Mouse (Mus musculus): ENCODE measurements at regions not wholly inside any gene's neighbourhood (a gene's known extent, or its start where the extent isn't known, plus 50 kb on each side); places are given as distances from the start of the nearest gene placed in this dataset.

DNA sequence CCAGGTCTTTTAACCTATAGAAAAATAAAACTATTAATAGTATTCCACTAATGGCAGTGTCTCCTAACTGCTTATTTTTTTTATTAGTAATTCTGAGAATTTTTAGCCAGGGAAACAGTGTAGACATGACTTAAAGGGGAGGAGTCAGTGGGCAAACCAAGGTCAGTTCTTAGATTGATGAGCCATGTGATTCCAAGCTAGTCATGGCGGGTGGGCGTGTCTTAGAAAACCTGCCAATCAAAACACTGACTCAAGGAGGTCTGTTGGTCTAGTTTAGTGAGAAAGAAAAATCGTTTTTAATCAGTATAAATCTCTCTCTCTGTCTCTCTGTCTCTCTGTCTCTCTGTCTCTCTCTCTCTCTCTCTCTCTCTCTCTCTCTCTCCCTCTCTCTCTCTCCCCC, 225.3 kb upstream of the Gcfc2 start:
- intact Hi-C loops (cut with DNase I; ENCODE audit: low total_unique reads), result no loop called here
- no peak for DNase-seq

DNA sequence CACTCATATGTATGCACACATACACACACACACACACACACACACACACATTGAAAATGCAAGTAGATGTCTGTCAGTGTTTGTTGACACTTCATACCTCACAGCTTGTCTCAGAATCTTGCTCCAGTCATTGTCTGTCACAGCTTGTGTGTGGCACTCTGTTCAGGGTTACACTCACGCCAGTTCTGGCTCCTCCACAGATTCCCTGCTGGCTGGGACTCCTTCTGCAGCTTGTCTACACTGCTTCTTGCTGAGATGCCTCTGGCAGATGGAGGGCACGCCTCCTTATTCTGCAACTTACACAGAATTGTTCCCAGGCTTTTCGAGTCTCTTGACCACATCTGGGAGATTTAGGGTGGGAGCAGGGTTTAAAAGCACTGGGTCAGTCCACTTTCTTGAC, 208.6 kb upstream of the Gcfc2 start:
- intact Hi-C loops (cut with DNase I; ENCODE audit: low total_unique reads), result no loop called here
- DNase-seq, result no peak

DNA sequence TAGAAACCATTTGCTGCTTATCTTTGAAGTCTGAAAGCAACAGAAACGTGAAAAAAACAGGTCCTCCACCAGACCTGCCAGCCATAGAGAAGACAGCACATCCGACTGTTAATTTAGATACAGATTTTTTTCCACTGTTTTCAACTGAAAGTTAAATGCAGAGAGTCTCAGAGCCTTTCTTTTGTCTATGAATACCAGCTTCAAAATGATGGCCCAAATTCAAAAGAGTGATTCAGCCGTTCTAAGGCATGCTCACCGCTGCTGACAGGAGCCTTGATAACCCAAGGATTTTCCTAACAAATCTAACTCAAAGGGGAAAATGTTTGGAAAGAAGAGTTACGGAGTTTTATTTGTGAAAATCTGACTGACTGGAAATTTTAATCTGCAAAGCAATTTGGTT, 207.1 kb upstream of the Gcfc2 start:
- no peak for DNase-seq
- intact Hi-C loops (cut with DNase I; ENCODE audit: low total_unique reads), result no loop called here

DNA sequence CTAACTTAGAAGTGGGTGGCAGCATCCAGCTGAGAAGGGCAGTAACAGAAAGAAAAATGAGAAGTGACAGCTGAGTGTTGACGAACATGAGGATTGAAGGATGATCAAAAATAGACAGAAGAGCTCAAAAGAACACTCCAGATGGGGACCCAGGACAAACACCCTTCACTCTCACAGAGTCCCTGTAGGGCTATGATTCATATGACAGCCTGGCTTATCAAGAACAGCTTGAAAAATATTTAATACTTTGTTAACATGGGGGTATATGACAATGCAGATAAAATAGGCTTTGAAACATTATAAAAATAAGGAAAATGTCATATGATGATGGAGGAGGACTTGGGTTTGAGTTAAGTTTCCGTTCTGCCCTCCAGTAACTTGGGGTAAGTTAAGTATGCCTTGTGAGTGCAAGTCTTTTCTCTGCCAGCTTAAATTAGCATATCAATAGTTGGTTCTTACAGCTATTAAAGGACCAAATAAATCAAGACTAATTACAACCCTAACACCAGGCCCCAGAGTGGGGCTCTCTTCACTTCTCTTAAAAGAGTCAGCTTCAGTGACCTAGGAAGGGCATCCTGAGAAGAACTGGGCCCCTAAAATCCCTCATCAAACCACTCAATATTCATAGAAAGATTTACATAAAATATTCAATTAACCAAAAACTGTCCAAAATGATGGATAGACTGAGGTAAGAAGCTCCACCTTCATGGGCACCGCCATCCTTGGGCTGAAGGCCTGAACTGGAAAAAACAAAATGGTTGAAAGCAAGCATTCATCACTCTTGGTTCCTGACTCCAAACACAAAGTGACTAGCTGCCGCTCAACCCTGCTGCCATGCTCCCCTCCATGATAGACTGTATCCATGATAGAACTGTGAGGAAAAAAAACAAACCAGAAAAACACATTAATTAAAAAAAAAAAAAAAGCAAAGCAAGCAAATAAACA, 198.6 kb upstream of the Gcfc2 start:
- no peak for DNase-seq
- intact Hi-C loops (cut with DNase I; ENCODE audit: low total_unique reads), result no loop called here

DNA sequence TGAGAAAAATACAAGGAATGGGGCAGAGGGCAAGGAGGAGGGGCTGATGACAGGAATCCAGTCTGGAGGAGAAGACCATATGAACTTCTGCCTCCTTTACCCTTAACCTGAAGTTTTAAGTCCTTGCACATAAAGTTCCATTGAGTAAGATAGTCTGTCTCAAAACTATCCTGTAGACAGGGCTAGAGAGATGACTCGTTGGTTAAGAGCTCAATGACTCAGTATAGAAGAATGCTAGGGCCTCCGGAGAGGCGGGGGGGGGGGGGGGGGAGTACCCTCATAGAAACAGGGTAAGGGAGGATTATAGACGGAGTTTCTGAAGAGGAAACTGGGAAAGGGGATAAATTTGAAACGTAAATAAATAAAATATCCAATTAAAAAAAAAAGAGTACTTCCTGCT, 191.8 kb upstream of the Gcfc2 start:
- DNase-seq, result no peak
- intact Hi-C loops (cut with DNase I; ENCODE audit: low total_unique reads), result no loop called here

DNA sequence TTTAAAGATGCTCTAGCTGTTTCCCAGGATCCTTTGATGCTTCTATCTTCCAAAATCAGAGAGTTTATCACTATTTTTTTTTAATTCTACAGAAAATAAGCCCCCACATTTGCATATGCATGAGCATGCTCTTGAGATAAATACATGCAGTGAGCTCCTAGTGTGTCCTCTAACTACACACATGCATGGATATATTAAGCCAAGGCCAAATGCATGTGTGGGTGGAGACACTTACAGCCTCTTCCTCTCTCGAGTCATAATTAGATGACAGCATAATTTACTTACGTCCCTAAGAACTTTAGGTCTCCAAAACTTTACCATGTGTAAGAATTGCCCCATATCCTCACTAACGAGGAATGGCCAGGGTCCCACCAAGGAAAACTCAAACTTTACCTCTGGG, 189.9 kb upstream of the Gcfc2 start:
- intact Hi-C loops (cut with DNase I; ENCODE audit: low total_unique reads), result no loop called here
- DNase-seq, result no peak

DNA sequence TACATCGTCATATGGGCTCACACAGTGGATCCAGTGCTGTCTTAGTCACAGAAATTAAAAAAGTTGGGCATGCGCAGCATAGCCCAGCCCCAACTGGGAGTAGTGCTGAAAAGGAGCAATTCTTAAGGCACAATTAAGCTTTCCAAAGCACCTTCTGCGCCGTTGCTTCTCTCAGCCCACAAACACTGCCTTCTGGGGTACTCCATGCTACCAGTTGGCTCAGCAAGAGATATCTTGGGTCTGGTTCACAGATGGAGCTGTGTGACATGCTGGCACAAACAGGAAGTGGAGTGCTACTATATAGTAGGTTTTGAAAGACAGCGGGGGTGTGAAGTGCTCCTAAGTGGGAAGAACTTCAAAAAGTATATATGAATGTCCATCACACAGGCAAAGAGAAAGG, 185.0 kb upstream of the Gcfc2 start:
- no peak for DNase-seq
- intact Hi-C loops (cut with DNase I; ENCODE audit: low total_unique reads), result no loop called here

DNA sequence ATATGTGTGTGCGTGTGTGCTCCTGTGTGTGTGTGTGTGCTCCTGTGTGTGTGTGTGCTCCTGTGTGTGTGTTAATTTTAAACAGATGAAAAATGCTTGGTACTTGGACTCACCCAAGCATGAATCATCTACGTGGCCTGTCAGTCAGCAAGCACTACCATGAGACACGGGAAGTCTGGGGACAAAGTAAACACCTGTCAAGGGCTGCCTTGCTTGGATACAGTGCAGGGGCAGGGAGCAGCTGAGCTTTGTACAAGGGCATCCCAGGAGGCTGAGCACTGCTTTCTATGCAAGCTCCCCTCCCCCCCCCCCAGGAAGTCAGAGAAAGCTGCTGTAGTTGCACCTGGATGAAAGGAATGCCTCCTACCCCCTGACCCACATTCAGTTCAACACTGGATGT, 173.8 kb upstream of the Gcfc2 start:
- intact Hi-C loops (cut with DNase I; ENCODE audit: low total_unique reads), result no loop called here
- DNase-seq, result no peak

DNA sequence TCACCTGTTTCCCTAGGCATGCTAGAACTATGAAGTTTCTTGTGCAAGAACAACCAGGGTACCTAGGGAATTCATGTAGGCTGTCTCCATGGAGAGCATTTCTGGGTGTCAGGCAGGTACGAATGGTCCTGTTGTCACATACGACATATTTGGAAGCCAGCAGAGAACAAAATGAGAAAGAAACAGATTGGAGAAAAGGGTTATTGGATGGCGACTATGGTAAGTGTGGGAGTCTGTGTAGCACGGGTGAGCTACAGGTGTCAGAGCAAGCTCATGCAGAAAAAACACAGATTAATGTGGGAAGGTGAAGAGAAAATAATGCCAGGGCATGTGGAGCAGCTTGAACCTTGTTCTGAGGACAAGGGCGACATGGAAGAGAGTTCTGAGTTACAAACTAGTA, 171.8 kb upstream of the Gcfc2 start:
- DNase-seq, result no peak
- intact Hi-C loops (cut with DNase I; ENCODE audit: low total_unique reads), result no loop called here

DNA sequence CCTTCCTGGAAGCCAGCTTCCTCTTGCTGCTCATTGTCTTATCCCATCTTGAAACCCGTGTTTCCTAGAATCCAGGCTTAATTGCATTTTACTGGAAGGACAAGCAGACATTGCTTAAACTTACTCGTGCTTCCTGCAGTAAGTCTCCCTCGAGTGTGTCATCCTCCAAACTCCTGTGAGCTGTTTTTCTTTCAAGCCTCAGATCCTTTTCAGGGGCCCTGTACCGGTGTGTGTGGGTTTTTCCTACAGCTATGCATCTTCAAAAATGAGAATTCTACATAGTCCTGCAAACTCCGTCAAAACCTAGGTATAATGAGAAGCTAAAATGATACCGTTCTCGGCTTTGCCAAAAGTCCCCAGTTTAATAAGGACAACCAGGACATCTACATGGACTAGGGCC, 167.2 kb upstream of the Gcfc2 start:
- intact Hi-C loops (cut with DNase I; ENCODE audit: low total_unique reads), result no loop called here
- no peak for DNase-seq

DNA sequence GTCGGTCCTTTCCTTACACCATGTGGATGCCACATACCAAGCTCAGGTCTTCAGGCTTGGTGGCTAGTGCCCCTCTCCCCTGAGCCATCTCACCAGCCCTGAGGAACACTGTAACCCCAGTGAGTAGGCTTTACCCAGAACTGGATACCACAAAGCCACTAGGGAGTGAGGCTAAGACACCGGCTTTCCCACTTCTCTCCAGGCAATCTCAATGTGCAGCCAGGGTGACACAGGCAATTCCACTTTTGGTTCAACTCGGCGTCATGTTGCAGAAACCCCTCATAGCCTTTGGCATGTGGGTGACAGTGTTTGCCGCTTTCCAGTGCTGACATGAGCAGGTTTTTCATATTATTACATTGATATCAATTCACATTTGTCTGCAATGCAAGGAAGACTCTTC, 164.6 kb upstream of the Gcfc2 start:
- DNase-seq, result no peak
- intact Hi-C loops (cut with DNase I; ENCODE audit: low total_unique reads), result no loop called here

DNA sequence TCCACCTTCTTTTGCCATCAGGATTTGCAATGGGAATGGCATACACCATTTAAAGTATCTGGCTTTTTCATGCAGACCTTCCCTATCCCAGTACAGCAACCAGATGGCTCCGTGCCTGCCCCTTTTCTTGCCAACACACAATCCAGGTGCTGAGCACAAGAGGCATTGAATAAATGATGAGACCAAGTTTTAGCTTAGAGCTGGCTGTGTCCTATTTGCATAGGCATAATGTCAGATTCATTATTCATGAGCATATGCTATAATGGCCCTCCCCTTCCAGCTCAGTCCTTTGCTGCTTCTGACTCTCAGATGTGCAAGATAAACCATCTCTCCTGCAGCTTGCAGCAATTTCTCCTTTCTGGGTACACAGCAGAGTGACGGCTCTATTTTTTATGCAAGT, 163.3 kb upstream of the Gcfc2 start:
- DNase-seq, result no peak
- intact Hi-C loops (cut with DNase I; ENCODE audit: low total_unique reads), result no loop called here

DNA sequence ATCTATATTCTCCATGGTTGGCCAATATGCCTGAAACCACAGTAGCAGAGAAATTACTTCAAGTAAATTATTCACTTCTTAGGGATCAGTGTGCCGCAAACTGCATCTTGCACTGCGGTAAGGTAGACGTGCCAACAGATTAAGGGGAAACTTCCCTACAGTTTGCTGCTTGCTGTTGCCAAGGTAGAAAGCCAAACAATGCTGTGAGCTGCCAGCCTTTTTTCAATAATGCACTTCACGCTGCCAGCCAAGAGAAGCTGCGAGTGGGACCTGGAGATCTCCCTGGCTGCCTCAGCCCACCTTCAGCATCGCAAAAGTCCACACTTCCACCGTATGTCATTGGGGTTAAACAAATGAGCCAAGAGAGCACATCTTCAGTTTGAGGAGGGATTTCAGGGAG, 157.6 kb upstream of the Gcfc2 start:
- intact Hi-C loops (cut with DNase I; ENCODE audit: low total_unique reads), result no loop called here
- DNase-seq, result no peak

DNA sequence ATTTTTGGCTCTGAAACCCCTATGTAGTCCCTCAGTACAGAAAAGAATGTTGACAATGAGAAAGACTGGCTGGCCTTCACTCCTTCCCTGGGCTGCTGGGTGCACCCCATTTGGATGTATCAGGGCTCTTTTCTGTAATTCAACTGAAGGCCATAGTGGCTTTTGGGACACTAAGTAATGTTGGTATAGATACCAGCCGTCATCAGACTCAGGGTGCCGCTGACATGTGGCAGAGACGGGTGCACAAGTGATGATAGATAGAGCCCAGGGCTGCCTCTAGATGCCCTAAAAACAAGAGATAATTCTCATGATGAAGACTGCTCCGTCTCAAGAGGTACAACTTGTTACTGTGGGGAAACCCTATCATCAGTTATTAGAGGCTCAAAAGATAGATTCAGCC, 156.7 kb upstream of the Gcfc2 start:
- DNase-seq, result no peak
- intact Hi-C loops (cut with DNase I; ENCODE audit: low total_unique reads), result no loop called here

DNA sequence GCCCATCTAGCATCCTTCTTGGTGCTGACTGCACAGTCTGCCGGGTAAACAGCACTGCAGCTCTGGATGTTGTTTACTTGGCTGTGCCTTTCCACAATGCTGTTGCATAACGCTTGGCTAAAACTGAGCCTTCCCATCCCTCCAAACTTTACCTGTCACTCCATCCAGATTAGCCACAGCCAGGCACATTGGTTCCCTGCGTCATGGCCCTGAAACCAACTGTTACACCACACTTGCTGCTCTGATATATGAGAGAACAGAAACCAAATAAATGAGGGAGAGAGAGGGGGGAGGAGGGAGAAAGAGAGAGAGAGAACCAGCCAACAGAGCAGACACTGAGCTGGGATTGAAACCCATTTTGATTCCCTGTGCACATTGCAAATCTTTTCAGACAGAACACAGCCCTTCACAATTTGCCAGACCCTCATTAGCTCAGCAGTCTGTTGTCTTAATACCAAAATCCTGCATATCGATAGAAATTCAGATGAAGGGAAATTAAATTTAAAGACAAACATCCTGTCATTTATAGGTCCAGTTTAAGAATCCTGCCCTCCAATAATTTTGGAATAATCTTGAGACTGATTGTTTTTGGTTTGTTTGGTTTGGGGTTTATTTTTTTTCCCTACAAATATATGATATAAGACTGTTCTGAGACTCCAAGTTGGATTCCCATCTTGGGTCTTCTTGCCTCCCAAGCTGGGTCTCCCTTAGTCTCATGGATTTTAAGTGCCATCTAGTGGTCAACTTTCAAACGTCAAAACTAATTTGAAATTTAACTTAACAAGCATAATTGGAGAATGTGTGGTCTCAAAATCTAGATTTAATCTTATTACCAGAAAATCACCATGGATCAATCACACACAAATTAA, 154.6 kb upstream of the Gcfc2 start:
- intact Hi-C loops (cut with DNase I; ENCODE audit: low total_unique reads), result no loop called here
- DNase-seq, result no peak

DNA sequence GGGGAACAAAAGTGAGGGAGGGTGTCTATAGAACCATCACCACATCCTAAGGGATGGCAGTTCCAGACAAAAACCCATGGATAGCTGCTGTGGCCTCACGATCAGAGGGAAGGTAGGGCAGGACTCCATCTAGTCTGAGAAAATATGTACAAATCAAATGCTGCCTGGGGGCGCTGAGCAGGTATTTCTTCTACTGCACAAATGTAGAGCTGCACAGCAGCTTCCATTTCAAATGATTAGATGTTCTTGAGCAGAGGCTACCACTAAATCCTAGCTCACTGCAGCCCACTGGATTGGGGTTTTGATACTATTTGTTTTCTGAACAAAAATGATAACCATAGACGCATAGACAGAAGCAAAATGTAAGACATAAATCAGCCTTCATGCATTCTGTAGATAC, 153.2 kb upstream of the Gcfc2 start:
- no peak for DNase-seq
- intact Hi-C loops (cut with DNase I; ENCODE audit: low total_unique reads), result no loop called here

DNA sequence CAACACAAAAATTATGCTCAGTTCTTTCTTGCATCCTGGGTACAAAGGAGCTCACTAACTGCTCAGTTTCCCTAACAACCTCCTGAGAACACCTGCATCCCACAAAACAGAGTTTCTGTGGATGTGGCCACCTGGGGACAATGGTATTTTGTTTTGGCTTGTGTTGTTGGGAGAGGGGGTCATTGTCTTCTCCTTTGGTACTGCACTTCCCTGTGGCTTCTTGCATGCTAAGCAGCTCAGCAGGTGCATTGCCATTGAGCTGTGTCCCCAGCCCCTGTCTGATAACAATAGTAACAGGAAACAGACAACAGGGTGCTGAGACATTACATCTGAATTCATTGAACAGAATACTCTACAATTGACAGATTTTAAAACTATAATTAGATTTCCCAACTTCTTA, 151.6 kb upstream of the Gcfc2 start:
- DNase-seq, result no peak
- intact Hi-C loops (cut with DNase I; ENCODE audit: low total_unique reads), result no loop called here

DNA sequence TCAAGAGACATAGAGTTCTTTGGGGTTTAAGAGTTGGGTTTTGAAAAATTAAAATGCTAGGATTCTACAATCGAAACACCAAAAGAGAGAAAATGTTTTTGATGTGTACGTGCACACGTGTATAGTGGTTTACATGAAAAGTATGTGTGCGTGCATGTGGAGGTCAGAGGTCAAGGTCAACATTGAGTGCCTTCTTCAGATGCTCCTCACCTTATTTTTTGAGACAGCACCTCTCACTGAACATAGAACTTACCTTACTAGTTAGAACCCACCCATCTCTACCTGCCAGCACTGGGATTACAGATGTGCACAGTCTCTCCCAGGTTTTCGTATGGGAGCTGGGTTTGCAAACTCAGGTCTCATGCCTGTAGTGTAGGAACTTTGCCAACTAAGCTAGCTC, 141.3 kb upstream of the Gcfc2 start:
- DNase-seq, result no peak
- intact Hi-C loops (cut with DNase I; ENCODE audit: low total_unique reads), result no loop called here

DNA sequence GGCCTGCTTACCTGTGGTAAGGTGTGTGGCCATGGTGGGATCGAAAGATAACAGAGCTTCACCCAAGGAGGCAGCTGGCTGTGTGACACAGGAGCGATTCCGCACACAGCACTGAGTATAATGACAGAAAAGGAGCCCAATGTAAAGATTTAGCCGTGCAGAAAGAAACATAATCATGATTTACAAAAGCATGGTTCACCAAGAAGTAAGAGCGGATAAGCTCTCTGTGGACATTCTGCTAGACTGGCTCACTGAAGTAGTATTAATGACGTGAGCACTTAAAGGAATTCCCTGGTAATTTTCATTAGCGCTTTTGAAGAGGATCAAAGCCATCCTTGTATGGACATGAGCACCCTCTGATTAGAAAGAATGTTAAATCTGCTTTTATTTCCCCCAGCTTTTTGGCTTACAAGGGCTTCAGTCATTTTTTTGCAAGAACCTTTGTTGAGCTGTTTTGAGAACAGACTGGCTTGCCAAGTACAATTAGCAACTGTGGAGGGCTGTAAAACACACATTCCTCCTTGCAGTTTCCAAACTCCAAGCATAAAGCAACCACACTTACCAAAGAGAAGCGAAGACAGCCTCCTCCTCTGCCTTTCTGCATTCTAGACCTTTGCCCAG, 140.5 kb upstream of the Gcfc2 start:
- intact Hi-C loops (cut with DNase I; ENCODE audit: low total_unique reads), result no loop called here
- no peak for DNase-seq

DNA sequence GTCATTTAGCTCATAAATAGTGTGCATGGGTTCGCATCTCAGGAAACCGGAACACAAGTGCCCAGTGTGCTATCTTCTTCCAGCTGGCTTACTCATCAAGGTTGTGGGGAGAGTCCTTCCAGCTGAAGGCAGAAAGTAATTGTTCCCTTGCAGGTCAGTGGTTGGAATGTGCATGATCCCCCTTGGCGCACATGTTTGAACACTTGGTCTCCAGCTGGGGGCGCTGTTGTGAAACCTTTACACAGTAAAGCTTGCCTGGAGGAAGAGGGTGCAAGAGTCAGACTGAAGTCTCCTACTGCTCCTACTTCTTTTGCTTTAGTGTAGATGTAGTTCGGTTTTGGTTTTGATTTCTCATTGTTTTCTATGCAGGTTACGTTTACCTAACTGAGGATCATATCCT, 128.2 kb upstream of the Gcfc2 start:
- intact Hi-C loops (cut with DNase I; ENCODE audit: low total_unique reads), result no loop called here
- no peak for DNase-seq

DNA sequence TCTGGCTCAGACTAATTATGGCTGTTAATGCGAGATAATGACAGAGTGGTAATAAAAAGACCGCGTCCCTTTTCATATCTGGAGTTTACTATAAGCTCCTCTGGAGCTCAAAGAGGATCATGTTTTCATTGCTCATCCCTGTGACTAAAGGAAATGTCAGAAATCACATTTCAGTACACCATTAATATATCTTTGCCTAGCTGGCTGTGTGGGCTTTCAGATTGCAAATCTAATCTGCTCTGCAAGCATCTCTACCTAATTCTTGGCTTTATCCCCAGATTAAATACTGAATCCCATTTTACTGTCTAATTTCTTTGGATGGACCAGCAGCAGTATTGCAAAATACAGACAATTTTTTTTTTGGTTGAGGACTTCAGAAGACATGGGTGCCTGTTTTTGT, 122.6 kb upstream of the Gcfc2 start:
- DNase-seq, result no peak
- intact Hi-C loops (cut with DNase I; ENCODE audit: low total_unique reads), result no loop called here

All from gastrocnemius, postnatal 14 days (tissue).